Mouse (Mus musculus) heart, adult 9 months (tissue): Measurements from ENCODE around the gene Rnpepl1.

Source experiments
- DNase-seq, 2 experiments: peaks; one replicate each; pipeline ENCODE4 v3.0.0; 2022; ENCODE audit warnings: low spot score in 2 of 2

The Rnpepl1 gene

DNA sequence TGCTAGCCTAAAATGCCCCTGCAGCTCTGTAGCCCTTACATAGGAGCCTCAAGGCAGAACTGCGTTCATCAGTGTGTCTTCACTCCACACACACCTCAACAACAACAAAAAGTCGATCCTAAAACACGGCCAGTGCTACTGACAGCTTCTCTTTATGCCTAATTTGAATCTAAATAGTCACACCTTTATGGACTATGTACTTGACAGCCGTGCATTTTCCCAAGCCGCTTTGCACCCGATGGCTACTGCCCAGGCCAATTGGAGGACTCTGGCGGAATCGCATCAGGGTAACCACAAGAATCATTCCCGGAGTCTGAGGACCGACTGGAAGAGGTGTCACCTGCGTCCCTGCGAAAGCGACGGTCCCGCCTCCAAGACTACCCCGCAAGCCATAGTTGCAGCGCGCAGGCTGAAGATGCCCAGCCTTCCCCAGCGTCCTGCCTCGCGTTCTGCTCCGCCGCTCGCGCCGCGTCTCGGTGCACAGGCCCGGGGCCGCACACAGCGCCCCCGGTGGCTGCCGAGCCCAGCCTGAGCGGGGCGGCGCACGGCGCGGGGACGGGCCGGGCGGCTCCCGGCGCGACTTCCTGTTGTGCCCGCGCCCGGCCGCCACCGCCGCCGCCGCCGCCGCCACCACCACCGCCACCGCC is at the start of gene Rnpepl1:
Gene Rnpepl1, plus strand, starts transcription at position 545 of the 647 bp plus-strand sequence.
- peak; percentile 74 to 76 for DNase-seq

DNA sequence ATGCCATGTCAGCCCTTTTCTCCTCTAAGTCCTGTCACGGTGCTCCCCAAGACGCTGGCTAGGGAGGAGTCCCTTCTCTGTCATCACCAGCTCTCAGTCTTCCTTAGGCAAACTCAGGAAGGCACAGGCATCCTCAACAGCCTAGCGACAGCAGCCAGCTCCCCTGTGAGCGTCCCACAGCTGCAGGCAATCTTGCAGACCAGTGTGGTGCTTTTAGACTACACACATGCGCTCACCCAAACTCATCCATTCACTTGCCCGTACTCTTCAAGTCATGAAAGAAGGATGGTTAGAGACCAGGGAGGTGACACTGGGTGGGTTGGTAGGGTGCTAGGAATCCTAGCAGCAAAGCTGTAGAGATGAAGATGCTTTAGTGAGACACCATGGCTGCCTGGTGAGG is 49.1 kb upstream of the Rnpepl1 start:
- DNase-seq = no peak

DNA sequence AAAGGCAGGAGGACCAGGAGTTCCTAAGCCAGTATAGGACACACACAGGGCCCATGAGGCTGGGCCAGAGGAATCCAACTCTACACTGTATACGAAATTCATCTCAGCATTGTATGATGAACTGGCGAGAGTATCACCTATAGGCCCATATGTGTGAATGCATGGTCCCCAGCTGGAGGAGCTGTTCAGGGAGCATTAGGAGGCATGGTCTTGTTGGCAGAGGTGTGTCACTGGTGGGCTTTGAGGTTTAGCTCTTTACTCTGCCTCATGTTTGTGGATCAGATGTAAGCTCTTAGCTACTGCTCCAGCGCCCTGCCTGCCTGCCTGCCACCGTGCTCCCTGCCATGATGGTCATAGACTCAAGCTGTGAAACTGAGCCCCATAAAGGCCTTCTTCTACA is 47.3 kb upstream of the Rnpepl1 start:
- no peak for DNase-seq

DNA sequence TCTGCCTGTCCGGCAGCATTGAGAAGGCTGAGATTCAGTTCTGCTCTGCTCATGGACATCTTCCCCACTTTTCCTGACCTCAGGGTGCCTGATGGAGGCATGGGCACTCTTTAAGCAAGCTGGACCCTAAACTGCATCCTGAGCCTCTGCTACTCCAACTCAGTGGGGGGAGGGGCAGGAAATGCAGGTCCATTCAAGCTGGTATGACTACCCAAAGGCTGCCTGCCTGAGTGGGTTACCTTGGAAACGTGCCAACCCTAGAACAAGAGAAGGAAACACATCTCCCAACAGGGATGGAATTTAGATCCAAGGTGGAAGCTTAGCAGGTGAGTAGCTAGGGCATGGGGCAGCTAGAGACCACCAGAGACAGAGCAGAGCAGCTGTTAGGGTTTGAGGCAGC is 44.4 kb upstream of the Rnpepl1 start:
- DNase-seq = no peak

DNA sequence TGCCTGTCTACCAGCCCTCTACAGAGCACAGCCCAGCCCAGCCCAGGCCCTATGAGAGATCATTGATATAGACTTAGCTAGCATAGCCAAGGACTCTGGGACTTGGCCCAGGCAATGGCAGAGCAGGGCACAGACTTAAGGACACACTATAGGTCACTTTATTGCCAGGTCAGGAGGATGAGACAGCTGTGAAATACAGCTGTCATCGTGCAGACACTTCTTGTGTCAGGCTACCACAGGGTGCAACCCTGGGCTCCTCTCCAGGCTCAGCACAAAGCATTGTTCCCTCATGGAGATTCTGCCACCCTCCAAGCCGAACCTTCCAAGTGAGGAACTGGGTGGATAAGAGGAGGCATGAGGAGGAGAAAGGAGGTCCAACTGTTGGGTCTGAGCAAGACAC is 40.6 kb upstream of the Rnpepl1 start:
- no peak for DNase-seq

DNA sequence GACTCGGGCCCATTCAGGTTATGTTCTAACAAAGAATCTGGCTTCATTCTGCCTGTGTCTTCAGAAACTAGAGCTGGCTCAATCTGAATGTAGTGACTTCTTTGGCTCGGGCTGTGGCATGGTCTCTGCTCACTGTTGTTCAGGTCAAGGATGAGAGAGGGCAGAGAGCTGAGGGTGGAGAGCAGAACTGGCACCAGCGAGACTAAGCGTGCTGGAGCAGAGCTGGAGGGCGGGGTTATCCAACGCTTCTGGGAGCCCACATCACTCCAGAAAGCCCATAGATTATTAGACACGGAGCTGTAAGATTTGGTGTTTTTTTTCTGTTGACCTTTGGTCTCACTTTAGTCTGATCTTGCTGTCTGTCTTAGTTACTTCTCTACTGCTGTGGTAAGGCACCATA is 37.9 kb upstream of the Rnpepl1 start:
- no peak for DNase-seq

DNA sequence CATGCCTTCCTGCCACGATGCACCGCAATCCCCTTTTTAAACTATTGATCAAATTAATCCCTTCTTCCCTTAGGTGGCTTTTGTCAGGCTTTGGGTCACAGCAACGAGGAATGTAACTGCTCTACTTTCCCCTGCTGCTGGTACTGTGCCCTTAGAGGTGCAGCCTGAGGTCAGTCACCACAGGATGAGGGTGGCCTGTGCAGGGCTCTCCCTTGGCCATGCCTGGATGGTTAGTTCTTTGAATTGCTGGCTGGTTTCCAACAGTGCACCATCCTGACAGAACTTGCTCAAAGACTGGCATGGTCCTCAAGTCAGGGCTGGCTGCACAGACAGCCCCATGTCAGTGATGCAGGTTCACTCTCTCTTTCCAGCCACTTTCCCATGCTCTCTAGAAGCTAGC is 36.6 kb upstream of the Rnpepl1 start:
- no peak for DNase-seq

DNA sequence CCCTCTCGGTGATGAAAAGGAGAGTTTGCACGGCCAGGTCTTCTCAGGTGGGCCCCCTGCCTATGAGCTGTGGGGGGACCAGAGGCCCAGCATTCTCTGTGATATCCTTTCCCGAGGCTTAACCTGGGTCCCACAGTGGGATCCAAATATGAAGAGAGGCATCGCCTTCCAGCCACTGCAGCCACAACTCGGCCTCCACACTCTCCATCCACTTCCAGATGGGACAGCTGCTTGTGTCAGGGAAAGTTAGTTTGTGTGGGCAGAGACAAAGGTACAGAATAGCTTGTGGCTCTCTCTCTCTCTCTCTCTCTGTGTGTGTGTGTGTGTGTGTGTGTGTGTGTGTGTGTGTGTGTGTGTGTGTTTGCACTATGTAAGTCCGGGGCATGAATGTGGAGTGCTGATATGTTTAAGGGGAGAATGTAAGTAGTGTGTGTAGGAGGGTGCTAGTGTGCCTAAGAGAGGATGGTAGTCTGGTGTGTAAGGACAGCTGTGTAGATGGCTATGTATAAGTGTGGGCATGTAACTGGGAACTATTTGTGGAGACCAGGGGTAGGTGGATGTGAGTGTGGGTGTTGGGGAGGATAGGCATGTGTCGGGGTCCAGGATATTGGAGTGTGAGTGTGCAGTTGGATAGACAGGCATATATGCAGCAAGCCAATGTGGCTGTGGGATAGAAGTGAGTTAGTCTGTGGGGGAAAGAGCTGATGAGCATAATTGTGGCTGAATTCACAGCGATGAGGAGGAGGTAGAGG is 35.0 kb upstream of the Rnpepl1 start:
- DNase-seq = no peak

DNA sequence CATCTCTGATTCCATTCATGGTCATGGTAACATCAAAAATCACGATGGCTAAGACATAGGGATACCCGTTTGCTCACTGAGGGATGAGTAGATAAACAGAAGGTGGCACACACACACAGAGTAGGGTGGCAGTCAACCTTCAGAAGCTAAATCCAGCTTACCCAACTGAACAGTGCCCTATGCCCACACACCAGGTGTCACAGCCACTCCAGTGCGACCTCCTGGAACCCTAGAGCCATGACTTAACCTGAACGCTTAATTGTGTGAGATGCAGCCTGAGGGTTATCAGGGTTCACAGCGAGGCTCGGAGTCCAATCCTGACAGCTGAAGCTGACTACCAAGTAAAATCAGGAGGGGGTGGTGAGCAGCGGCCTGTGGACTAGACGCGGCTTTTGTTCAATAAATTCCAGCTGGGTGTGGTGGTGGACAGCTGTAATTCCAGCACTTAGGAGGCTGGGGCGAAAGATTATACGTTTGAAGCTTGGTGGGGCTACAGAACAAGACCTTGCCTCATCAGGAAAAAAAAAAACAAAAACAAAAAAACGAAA is 33.1 kb upstream of the Rnpepl1 start:
- no peak for DNase-seq

DNA sequence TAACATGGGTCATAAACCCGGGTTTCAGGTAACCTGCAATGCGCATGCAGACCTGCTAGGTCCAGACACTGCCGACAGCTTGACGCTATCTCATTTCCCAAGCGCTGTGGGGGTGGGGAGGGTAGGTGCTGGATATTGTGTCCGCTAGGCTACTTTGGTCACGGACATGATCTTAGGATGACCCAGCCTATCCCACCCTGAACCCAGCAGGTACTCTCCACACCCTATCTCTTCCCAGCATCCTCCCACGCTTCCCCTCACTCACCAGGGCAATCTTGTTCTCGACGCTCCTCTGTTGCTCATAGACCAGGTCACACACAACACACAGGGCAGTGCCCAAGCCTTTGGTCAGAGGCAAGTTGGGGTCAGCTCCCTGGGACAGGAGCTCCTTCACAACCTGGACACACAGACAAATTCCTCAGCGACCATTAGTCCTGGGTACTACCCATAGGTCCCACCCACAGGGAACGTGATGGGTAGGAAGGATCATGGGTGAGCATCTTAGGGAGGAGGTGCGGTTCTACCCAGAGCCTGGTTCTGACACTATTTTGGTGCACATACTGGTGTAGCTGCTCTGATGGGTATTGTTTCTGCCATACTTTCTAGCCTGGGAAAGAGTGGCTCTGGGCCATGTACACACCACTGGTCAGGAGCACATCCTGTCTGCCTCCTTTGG is 32.4 kb upstream of the Rnpepl1 start:
- no peak for DNase-seq

DNA sequence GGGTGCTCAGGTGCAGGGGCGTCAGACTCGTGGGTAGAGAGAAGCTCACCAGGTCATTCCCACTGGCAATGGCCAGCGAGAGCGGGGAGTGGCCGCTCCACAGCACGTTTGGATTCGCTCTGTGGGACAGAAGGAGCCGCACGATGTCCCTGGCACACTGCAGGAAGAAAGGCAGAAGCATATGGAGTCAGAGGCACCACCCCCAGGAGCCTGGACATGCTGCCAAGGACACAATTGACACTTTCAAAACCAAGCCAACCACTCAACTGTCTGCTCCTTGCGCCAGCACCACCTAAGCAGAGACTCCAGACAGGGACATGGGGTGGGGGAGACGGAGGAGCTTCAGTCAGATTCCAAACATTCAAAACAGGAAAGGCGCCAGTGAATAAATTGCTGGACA is 31.3 kb upstream of the Rnpepl1 start:
- no peak for DNase-seq

DNA sequence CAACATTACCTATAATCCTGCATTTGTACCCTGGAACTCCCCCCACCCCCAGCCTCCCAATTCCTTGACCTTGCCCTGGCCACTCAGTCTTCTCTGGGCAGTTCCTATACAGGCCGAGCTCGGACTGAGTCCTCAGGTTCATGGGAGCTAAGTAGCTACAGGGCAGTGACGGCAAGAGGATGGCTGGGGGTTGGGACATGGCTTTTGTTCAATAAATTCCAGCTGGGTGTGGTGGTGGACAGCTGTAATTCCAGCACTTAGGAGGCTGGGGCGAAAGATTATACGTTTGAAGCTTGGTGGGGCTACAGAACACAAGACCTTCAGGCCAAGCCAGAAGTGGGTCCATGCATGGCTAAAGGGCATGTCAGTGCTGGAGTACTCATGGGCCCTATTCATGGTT is 30.5 kb upstream of the Rnpepl1 start:
- DNase-seq = no peak

DNA sequence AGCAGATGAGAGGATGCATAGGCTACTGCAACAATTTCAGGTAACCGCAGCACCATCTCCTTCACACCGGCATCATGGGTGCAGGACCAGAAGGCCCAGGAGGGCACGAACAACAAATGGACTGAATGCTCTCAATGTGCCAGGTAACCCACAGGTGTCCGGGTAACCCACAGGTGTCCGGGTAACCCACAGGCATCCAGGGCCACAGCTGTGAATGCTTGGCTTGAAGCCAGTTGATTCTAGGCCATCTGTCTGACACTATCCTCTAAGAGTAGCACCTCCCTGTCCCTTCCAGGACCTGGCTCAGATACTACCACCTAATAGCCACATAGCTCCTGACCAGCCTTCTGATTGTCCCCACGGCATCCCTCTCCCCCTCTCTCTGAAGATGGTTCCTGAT is 28.6 kb upstream of the Rnpepl1 start:
- DNase-seq = no peak

DNA sequence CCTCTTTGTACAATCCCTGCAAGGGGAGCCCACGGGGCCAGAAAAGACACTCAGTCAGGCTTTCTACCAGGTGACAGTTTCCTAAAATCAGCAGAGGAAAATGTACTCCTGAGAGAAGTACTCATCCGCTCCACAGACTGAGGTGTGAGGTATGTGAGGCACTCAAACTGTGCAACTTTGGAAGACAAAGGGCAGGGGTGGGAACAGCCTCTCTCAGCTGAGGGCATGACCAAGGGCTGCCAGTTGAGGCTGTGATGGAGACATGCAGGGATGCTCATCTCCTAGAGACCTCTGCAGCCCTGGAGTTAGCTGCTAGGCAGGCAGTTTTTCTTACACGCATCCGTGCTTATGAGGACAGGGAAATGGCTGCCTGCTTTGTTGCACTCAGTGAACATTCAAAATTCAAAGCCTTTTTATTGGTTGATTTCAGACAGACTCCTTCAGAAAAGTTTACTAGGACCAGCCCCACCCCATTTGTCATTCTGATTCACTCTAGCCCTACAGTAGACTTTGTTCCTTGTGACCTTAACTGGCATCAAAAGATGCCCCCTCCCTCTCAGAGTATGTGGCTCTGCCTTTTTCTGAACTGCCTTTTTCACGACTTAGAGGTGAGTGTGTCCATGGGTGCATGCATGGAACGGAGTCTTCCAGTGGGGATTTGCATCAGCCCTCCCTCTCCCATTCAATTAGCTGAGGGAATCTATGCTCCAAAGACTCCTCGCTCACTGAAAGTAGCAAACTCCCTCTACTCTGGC is 21.5 kb upstream of the Rnpepl1 start:
- no peak for DNase-seq

DNA sequence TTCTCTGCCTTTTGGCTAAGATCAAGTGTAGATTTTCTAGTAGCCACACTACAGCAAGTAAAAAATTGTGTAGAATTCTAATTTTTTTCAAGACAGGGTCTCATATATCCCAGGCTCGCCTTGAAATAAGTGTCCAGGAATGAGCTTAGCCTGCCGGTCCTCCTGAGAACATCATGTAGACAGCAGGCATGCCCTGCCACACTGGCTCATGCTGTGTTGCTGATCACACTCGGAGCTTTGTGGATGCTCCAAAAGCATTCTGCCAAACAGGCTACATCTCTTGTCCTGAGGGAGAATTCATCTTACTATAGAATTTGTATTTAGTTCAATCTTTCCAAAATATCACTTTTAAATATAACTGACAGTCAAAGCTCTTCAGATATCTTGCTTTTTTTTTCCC is 17.8 kb upstream of the Rnpepl1 start:
- no peak for DNase-seq

DNA sequence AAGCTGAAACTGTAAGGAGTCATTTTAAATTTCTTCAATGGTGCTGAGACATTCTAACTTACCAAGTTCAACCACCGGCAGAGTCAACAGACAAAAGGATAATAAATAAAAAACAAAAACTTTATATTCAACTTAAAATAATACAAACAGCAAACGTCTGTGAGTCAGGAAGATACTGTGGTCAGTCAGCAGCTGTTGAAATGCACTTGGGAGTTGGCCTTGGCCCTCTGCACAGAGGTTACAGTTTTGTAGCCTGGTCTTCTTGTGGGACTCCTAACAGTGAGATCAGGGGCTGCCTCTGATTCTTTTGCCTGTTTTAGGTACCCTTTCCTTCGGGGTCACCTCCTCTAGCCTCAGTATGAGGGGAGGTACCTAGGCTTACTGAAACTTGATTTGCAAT is 16.7 kb upstream of the Rnpepl1 start:
- no peak for DNase-seq

DNA sequence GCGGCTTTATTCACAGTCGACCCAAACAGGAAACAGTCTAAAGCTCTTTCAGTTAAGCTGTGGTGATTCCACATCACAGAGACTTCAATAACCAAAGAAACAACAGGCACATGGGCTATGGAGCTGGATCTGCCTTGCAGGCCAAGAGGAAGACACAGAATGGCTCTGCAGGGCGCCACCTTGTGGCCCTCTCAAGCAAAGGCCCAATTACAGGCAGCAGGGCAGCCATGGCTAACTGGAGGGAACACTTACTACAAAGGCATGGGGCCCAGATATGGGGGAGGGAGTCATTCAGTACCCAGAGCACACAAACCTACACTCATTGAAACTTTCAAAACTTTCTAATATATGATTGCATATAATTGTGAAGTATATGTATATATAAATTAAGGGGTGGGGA is 15.5 kb upstream of the Rnpepl1 start:
- peak in 1 of 2 experiments; percentile 63 for DNase-seq

DNA sequence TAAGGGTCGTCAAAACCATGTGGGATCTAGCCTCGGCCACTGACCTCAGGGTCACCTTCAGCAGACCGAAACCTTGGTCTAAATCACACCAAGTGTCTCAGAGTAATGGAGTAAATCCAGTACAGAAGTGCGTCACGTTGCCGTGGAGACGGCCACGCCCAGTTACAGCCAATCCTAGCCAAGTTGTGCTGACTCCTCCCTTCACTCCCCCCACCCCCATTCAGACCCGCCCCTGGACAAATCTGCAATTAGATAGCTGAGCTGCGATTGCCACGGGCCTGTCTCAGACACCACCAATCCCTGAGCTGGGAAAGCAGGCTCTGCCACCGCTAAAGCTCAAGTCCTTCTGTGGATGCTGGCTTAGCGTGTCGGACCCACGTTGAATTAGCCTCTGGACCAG is 7.8 kb upstream of the Rnpepl1 start, which contains the start of gene Ankmy1:
Gene Ankmy1, minus strand, starts transcription at position 121 of the 400 bp plus-strand sequence.
- DNase-seq = no peak

DNA sequence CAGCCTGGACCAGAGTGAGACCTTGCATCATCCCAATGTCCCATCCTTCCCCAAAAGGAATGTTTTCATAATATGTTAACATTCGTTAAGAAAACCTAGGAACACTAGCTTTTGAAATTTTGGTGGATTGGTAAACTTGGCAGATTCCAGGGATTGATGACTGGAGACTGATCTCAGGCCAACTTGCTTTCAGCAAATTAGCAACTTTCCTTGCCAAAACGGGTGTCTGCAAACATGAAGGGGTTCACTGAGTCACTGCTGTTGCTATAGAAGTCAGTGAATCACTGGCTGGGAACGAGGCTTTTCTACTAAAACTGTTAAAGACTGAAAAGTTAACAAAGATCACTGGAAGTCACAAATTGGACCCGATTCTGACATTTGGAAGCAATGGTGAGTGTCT is 7.0 kb upstream of the Rnpepl1 start:
- no peak for DNase-seq

DNA sequence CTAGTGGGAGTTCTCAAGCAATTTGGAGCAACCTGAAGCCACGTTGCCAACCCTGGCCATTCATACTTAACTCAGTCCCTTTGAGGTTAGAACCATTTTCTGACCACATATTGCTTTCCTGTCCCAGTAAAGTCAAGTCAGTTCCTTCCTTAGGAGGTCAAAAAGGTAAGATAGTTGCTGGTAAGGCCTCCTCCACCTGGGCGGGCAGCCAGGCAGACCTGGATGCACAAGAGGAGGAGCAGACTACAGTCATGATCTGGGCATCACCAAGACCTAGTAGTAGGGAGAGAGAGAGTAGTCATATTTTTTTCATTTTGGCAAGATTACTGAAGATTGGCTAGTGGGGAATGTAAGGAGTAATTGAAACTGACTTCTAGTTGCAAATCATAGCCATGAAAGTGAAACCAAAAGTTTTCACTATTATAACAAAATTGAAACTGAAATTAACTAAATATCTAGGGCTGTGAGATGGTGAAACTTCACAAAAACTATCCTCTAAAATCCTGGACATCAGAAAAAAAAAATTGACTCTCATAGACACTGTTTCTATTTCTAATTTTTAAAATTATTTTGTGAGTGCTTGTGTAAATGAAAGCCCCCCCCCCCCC is 4.8 kb upstream of the Rnpepl1 start:
- no peak for DNase-seq

DNA sequence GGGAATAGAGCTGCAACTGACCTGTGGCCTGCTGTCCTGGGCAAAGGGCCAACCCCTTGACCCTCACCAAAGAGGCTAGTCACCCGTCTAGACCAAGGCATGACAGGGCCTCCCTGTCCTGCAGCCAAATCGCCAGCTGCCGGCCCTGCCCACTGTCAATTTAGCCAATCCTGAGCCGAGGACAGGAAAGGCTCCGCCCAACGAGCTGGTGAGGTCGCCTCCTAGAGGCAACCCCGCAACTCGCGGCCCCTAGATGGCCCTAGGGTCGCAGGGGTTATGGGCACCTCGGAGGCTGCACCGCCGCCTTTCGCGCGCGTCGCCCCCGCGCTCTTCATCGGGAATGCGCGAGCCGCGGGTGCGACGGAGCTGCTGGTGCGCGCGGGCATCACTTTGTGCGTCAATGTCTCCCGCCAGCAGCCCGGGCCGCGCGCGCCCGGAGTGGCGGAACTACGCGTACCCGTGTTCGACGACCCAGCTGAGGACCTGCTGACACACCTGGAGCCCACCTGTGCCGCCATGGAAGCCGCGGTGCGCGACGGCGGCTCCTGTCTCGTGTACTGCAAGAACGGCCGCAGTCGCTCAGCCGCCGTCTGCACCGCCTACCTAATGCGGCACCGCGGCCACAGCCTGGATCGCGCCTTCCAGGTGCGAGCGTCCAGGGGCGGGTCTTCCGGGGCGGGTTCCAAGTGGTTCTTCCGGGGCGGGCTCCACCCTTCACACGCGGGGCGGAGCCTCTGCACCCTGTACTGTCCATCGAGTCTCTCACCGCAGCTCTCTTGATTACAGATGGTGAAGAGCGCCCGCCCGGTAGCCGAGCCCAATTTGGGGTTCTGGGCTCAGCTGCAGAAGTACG is 3.6 kb upstream of the Rnpepl1 start, which contains the start of gene Dusp28:
Gene Dusp28, plus strand, starts transcription at position 203 of the 853 bp plus-strand sequence.
- DNase-seq = peak; percentile 91 to 92
